Mouse (Mus musculus) embryonic fibroblast, embryonic 13.5 days (primary cell): ENCODE data around the gene Gm28048. TPM values are rescaled to one million over a fixed set of nuclear protein-coding genes. Genes with fewer than 3 reads are reported as not detected.

Experiments used
- H3K27ac ChIP-seq: 2 replicates; pipeline ENCODE4 v1.5.1; 2012; ENCODE audit warnings: low read length, control low read depth, inconsistent platforms; ENCODE audit not compliant: insufficient read depth
- H3K4me1 ChIP-seq: 2 replicates; pipeline ENCODE4 v1.6.1; 2011; ENCODE audit warnings: low read length; ENCODE audit not compliant: control insufficient read depth, insufficient read depth
- H3K4me3 ChIP-seq: 2 replicates; pipeline ENCODE4 v1.5.1; 2011; ENCODE audit warnings: mild to moderate bottlenecking, control low read depth, low read length; ENCODE audit not compliant: insufficient read depth
- CTCF ChIP-seq: IDR thresholded peaks from 2 replicates; pipeline ENCODE4 v1.5.1; 2011; ENCODE audit warnings: mild to moderate bottlenecking, control low read depth, low read length, moderate library complexity, borderline replicate concordance; ENCODE audit not compliant: insufficient read depth
- POLR2A ChIP-seq: IDR thresholded peaks from 2 replicates; pipeline ENCODE4 v1.6.1; 2011; ENCODE audit warnings: low read depth, mild to moderate bottlenecking, control low read depth, low read length, moderate library complexity
- polyA plus RNA-seq: library from polyadenylated mRNA; stranded (reverse); fragments of >200 nt; gene quantifications from 2 replicates; pipeline ENCODE4 v1.2.4, GENCODE M21; 2011; ENCODE audit warnings: low read depth; ENCODE audit not compliant: missing spikeins, insufficient read length

Gene Gm28048
- polyA plus RNA-seq, 1 experiment, result 14.1 TPM

GRCm38 (mm10) chr11:22793176-22793880, 188.6 kb downstream of the Gm28048 start:
- Histone ChIP-seq H3K4me3 (no peak overlapping the region), H3K4me1 (no peaks in the 10 kb centered on the region), H3K27ac (no peak overlapping the region)
- TF ChIP-seq POLR2A (no peak), CTCF (no peak)

GRCm38 (mm10) chr11:22792149-22792548, 189.7 kb downstream of the Gm28048 start:
- no peak for TF ChIP-seq POLR2A
- no peak for TF ChIP-seq CTCF
- Histone ChIP-seq H3K4me1 (no peaks in the 10 kb centered on the region), H3K4me3 (no peak overlapping the region), H3K27ac (no peak overlapping the region)

GRCm38 (mm10) chr11:22791726-22792125, 190.2 kb downstream of the Gm28048 start:
- Histone ChIP-seq H3K4me1 (no peaks in the 10 kb centered on the region), H3K4me3 (no peak overlapping the region), H3K27ac (no peak overlapping the region)
- TF ChIP-seq POLR2A (no peak), CTCF (no peak)

- TF ChIP-seq CTCF (no peak), POLR2A (no peak)
- Histone ChIP-seq H3K4me3 (no peak overlapping the region), H3K4me1 (no peaks in the 10 kb centered on the region), H3K27ac (no peak overlapping the region)
Observed at GRCm38 (mm10) chr11:22787833-22788232, 194.1 kb downstream of the Gm28048 start.

Other genes with a start within 250 kb of the Gm28048 start
- 3.8 and 10.1 TPM in 2 replicates for gene B3gnt2, start 121.1 kb downstream of the Gm28048 start, polyA plus RNA-seq
- gene Zrsr1, start 10.1 kb downstream of the Gm28048 start, polyA plus RNA-seq, result 11.0 and 12.6 TPM in 2 replicates
- gene Commd1, start 292 bp upstream of the Gm28048 start, polyA plus RNA-seq, result 88.3 and 102 TPM in 2 replicates
- 391 and 422 TPM in 2 replicates for gene Cct4, start 8.4 kb upstream of the Gm28048 start, polyA plus RNA-seq
- 3.0 and 4.2 TPM in 2 replicates for gene Fam161a, start 25.4 kb upstream of the Gm28048 start, polyA plus RNA-seq